Mouse (Mus musculus): ENCODE measurements around the gene Vps37b. TPM values are rescaled to one million over a fixed set of nuclear protein-coding genes. Genes with fewer than 3 reads are reported as not detected.

The Vps37b gene
- polyA plus RNA-seq, 1 experiment from 2014 or later: 31.5 TPM

DNA sequence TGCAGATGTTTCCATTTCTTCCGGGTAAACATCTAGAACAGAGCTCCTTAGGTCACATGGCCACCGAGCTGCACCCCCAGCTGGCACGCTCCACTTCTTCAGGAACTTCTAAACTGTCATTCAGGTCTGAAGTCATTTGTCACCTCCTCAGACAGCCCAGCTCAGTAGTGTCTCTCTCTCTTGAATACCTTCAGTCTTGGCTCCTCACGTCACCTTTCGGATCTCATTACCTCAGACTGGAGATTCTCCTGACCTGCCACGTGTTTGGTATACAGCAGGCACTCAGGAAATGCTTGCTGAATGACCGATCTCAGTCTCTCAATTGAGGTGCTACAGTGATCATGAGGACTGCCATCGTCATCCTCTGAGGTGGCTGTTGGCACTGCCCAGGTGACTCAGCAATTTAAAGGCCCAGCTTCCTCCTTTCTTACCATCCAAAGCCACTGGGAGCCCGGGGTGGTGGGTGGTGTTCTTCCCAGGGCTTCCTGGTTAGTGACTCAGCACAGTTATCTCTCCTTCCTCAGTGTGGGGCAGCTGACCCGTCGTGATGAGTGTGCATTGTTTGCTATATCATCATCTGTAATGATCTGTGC is 19.9 kb upstream of the Vps37b start:
- Histone ChIP-seq H3K4me1 (ENCODE audit: control insufficient read depth, insufficient read depth, low read length) (peaks cover 12% of the 10 kb centered on the region; the same call in 1 of the 2 replicates), H3K4me2 (replicated peaks; ENCODE audit: low read depth, low read length) (no peak overlapping the region), H3K9ac (replicated peaks; ENCODE audit: low read depth, low read length) (no peak overlapping the region), H3K27ac (ENCODE audit: low read length) (no peak overlapping the region), H3K36me3 (ENCODE audit: control insufficient read depth, insufficient read depth, low read length) (no peaks in the 10 kb centered on the region), H3K27me3 (ENCODE audit: control insufficient read depth, insufficient read depth, low read length) (no peaks in the 10 kb centered on the region), H3K9me3 (ENCODE audit: control insufficient read depth, low read depth, low read length) (no peaks in the 10 kb centered on the region), H3K4me3 (ENCODE audit: low read depth, low read length) (no peak overlapping the region)
- ATAC-seq (ENCODE audit: insufficient number of reproducible peaks, insufficient read depth, low FRiP score, low read depth): peak; percentile 63; the same call in 1 of the 2 replicates
- 66% methylated on average over 11 of the region's 11 CpGs for WGBS

DNA sequence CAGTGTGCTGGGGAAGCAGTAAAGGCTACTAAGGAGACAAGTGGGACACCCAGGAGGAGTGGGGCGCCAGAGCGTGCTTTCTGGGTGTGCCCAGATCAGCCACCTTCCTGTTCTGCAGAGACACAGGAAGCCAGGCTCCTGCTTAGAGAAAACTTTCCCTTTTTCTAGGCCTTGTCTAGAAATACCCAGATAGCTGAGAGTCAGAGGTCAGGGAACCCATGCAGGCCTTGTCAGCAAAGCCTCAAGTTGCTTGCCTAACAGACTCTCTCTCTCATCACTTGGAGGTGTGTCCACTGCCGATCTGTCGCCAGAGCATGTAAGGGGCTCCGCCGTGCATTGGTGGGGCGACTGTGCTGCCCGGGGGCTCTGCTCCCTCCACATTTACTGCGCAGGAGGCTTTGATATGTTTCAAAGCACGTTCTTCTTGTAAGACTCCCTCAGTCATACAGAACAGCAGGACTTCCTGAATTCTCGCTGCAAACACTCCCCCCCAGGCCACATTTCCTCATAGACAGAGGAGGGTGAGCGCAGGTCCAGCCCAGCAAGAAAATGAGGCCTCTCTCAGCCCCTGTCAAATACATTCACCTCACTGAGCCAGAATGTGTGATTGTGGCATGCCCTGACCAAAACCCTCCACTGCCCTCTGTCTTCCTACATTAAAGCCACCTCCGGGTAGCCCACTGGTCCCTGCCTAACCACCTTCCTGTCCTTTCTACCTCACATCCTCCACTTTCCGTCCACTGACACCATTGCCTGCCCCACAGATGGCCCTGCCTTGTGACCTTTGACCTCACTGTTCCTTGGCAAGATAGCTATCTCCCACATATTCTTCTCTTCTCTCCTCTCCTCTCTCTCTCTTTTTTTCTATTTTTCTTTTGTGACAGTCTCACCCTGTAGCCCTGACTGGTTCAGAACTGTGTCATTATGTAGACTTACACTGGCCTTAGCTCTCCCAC is 18.3 kb upstream of the Vps37b start:
- Histone ChIP-seq H3K4me3 (ENCODE audit: low read depth, low read length) (no peak overlapping the region), H3K27ac (ENCODE audit: low read length) (peak overlapping the region; percentile 56), H3K4me2 (replicated peaks; ENCODE audit: low read depth, low read length) (no peak overlapping the region), H3K36me3 (ENCODE audit: control insufficient read depth, insufficient read depth, low read length) (no peaks in the 10 kb centered on the region), H3K27me3 (ENCODE audit: control insufficient read depth, insufficient read depth, low read length) (no peaks in the 10 kb centered on the region), H3K4me1 (ENCODE audit: control insufficient read depth, insufficient read depth, low read length) (peaks cover 16% of the 10 kb centered on the region), H3K9ac (replicated peaks; ENCODE audit: low read depth, low read length) (no peak overlapping the region; the same call in 1 of the 2 replicates), H3K9me3 (ENCODE audit: control insufficient read depth, low read depth, low read length) (no peaks in the 10 kb centered on the region)
- 48% methylated on average over 14 of the region's 14 CpGs for WGBS
- no peak for ATAC-seq (ENCODE audit: insufficient number of reproducible peaks, insufficient read depth, low FRiP score, low read depth)

DNA sequence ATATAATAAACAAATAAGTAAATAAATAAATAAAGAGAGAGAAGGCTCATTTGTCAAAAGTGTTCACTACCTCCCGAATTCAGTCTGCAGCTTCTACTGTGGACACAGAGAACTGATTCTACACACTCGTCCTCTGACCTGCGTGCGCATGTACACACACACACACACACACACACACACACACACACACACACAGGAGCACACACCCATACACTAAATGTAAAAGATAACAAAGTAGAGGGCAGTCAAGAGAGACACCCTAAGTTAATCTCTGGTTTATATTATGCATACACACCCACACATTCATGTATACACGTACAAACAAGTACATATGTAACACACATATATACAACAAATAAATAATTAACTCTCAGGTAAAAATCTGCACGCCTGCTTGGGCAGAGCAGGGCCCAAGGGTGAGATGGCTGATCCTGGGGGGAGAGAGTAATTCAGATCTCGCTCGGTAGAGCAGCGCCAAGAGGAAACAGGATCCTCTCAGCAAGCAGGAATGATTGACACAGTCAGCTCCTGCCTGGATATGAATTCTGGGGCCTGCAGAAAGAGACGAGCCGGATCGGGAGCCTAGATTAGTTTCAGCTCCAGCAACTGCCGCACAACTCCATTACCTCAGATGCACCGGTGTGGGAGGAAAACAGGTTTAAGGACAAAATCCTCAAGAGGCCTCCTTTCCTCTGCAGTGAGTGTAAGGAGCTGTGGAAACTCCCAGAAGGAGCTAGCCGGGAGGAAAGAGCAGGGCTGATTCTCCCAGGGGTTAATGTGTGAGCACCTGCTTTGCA is 17.4 kb upstream of the Vps37b start:
- Histone ChIP-seq H3K9me3 (ENCODE audit: control insufficient read depth, low read depth, low read length) (no peaks in the 10 kb centered on the region), H3K27me3 (ENCODE audit: control insufficient read depth, insufficient read depth, low read length) (no peaks in the 10 kb centered on the region), H3K36me3 (ENCODE audit: control insufficient read depth, insufficient read depth, low read length) (no peaks in the 10 kb centered on the region), H3K4me2 (replicated peaks; ENCODE audit: low read depth, low read length) (no peak overlapping the region), H3K4me3 (ENCODE audit: low read depth, low read length) (no peak overlapping the region), H3K9ac (replicated peaks; ENCODE audit: low read depth, low read length) (no peak overlapping the region; the same call in 1 of the 2 replicates), H3K27ac (ENCODE audit: low read length) (peak overlapping the region; percentile 56), H3K4me1 (ENCODE audit: control insufficient read depth, insufficient read depth, low read length) (peaks cover 17% of the 10 kb centered on the region)
- no peak for ATAC-seq (ENCODE audit: insufficient number of reproducible peaks, insufficient read depth, low FRiP score, low read depth)
- 56% methylated on average over 15 of the region's 15 CpGs for whole genome bisulfite sequencing

DNA sequence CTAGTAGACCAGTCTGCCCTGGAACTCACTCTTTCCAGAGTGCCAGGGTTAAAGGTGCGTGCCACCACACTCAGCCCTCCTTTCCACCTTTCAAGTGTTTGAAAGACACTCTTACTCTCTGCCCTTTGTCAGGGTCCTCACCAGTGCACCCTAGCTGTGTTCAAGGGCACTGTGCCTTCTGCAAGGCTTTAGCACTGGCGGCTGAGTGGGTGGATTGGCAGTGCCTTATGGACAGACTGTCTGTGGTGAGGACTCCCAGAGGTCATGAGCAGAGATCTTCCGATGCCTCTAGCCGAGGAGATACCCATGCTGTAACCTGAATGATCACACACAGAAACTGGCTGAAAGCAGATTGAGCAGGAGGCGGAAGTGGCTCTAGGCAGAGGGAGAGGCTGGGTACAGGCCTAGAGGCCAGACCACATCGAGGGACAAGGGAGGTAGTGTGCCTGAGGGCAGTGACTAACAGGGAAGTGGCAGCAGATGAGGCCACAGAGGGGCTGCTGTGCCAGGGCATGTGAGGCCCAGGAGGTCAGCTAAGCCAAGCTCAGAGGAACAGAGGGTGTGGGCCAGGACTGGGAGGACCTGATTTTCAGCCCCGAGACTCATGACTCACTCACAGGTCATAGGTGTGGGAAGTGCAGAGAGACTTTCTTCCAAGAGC is 14.8 kb upstream of the Vps37b start:
- no peak overlapping the region for H3K4me3 ChIP-seq (ENCODE audit: low read depth, low read length)
- H3K9me3 ChIP-seq (ENCODE audit: control insufficient read depth, low read depth, low read length): no peaks in the 10 kb centered on the region
- peaks cover 17% of the 10 kb centered on the region for H3K4me1 ChIP-seq (ENCODE audit: control insufficient read depth, insufficient read depth, low read length)
- H3K4me2 ChIP-seq (replicated peaks; ENCODE audit: low read depth, low read length): no peak overlapping the region
- no peaks in the 10 kb centered on the region for H3K27me3 ChIP-seq (ENCODE audit: control insufficient read depth, insufficient read depth, low read length)
- H3K36me3 ChIP-seq (ENCODE audit: control insufficient read depth, insufficient read depth, low read length): no peaks in the 10 kb centered on the region
- H3K9ac ChIP-seq (replicated peaks; ENCODE audit: low read depth, low read length): no peak overlapping the region
- WGBS: 74% methylated on average over 7 of the region's 7 CpGs
- H3K27ac ChIP-seq (ENCODE audit: low read length): peak overlapping the region; percentile 68
- peak; percentile 76 for ATAC-seq (ENCODE audit: insufficient number of reproducible peaks, insufficient read depth, low FRiP score, low read depth)

DNA sequence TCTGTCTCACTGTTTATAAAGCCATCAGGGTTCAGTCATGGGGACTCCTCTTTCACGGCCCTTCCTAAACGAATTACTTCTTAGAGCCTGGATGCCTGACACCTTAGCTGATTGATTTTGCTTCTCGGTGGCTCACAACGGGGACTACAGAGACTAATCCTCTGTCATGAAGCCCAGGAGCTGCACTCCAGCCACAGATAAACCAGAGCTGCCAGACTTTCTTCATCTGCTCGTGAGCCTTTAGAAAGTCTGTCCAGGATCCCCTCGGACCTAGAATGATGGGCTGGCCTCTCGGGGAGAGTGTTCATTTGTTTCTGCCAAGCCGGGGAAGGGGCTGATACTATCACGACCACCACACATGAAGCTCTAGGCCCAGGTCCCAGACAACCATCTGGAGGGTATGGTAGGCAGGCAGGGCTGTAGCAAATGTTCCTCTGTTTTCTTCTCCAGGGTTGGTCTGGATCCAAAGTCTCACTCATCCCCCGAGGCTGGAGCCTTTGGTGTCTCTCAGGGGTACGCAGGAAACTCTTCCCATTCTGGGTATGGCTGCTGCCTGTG is 13.5 kb upstream of the Vps37b start:
- no peaks in the 10 kb centered on the region for H3K9me3 ChIP-seq (ENCODE audit: control insufficient read depth, low read depth, low read length)
- ATAC-seq (ENCODE audit: insufficient number of reproducible peaks, insufficient read depth, low FRiP score, low read depth): no peak
- H3K27me3 ChIP-seq (ENCODE audit: control insufficient read depth, insufficient read depth, low read length): no peaks in the 10 kb centered on the region
- no peaks in the 10 kb centered on the region for H3K36me3 ChIP-seq (ENCODE audit: control insufficient read depth, insufficient read depth, low read length)
- 0 out of 2 replicates have a peak overlapping the region, but pooled peaks have one; percentile 7 for H3K27ac ChIP-seq (ENCODE audit: low read length)
- no peak overlapping the region for H3K9ac ChIP-seq (replicated peaks; ENCODE audit: low read depth, low read length)
- no peak overlapping the region for H3K4me2 ChIP-seq (replicated peaks; ENCODE audit: low read depth, low read length)
- 26% methylated on average over 11 of the region's 11 CpGs for WGBS
- H3K4me3 ChIP-seq (ENCODE audit: low read depth, low read length): no peak overlapping the region
- peaks cover 15% of the 10 kb centered on the region for H3K4me1 ChIP-seq (ENCODE audit: control insufficient read depth, insufficient read depth, low read length)

DNA sequence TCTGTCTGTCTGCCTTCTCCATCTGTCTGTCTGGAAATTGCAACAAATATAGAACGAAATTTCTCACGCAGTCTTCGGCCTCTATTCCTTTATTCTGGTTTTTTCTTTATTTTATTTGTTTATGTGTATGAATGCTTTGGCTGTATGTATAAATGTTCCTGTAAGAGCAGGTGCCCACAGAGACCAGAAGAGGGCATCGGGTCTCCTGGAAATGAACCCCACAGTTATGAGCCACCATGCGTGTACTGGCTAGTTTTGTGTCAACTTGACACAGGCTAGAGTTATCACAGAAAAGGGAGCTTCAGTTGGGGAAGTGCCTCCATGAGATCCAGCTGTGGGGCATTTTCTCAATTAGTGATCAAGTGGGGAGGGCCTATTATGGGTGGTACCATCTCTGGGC is 11.9 kb upstream of the Vps37b start:
- Histone ChIP-seq H3K9ac (replicated peaks; ENCODE audit: low read depth, low read length) (no peak overlapping the region), H3K9me3 (ENCODE audit: control insufficient read depth, low read depth, low read length) (no peaks in the 10 kb centered on the region), H3K4me1 (ENCODE audit: control insufficient read depth, insufficient read depth, low read length) (peaks cover 4% of the 10 kb centered on the region; the same call in 1 of the 2 replicates), H3K27ac (ENCODE audit: low read length) (peak overlapping the region; percentile 63; the same call in 1 of the 2 replicates), H3K36me3 (ENCODE audit: control insufficient read depth, insufficient read depth, low read length) (no peaks in the 10 kb centered on the region), H3K4me3 (ENCODE audit: low read depth, low read length) (no peak overlapping the region), H3K27me3 (ENCODE audit: control insufficient read depth, insufficient read depth, low read length) (no peaks in the 10 kb centered on the region), H3K4me2 (replicated peaks; ENCODE audit: low read depth, low read length) (no peak overlapping the region)
- ATAC-seq (ENCODE audit: insufficient number of reproducible peaks, insufficient read depth, low FRiP score, low read depth): no peak
- WGBS: 86% methylated on average over 5 of the region's 5 CpGs

DNA sequence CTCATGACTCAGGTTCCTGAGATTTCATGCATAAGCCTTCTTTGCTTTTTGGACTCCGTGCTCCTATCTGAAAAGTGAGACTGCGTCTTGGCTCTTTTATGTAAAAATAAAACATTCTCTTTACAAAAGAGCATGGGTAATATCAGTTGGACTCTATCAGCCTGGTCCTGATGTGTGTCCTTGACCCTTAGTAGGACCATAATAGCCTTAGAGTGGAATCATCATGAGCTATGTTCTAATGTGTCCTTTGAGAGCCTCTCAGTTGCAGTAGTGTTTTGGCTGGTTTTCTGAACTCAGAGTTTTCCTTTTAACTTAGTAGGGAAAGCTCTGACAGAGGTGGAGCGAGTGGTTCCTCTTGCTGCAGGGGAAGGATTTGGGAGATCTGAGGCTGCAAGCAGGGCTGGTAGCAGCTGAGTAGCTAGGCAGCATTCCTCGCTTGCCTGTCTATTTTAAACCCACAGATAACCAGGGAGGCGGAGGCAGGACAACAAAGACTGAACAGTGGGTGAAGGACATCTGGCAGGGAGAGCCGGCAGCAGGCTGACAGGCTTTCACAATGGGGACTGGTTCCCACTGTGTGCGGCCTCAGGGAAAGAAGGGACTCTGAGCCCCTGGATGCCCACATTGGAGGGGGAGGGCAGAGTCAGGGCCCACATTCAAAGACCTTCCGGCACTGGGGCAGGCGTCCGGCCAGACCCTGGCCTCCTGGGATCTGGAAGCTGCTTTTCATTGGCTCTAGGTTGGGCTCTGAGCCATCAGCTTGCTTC is 11.3 kb upstream of the Vps37b start:
- peak; percentile 60 for ATAC-seq (ENCODE audit: insufficient number of reproducible peaks, insufficient read depth, low FRiP score, low read depth)
- Histone ChIP-seq H3K9ac (replicated peaks; ENCODE audit: low read depth, low read length) (no peak overlapping the region), H3K36me3 (ENCODE audit: control insufficient read depth, insufficient read depth, low read length) (no peaks in the 10 kb centered on the region), H3K4me2 (replicated peaks; ENCODE audit: low read depth, low read length) (no peak overlapping the region), H3K27ac (ENCODE audit: low read length) (peak overlapping the region; percentile 63), H3K9me3 (ENCODE audit: control insufficient read depth, low read depth, low read length) (no peaks in the 10 kb centered on the region), H3K4me3 (ENCODE audit: low read depth, low read length) (no peak overlapping the region), H3K4me1 (ENCODE audit: control insufficient read depth, insufficient read depth, low read length) (peaks cover 4% of the 10 kb centered on the region; the same call in 1 of the 2 replicates), H3K27me3 (ENCODE audit: control insufficient read depth, insufficient read depth, low read length) (no peaks in the 10 kb centered on the region)
- WGBS: 60% methylated on average over 10 of the region's 10 CpGs

Data from stomach, embryonic 14.5 days (tissue).